Mouse (Mus musculus) small intestine, adult 2 months (tissue): Measurements from ENCODE around the gene St6galnac3.

ENCODE experiments used
- CTCF ChIP-seq: fragments of 200-500 bp; IDR thresholded peaks from 2 replicates; pipeline ENCODE4 v1.5.1; 2012; ENCODE audit warnings: low read depth, mild to moderate bottlenecking, control low read depth, inconsistent platforms, low read length, moderate library complexity, mixed read lengths; ENCODE audit not compliant: insufficient replicate concordance, insufficient read length; ENCODE audit errors: extremely low read depth
- POLR2A ChIP-seq: fragments of 200-500 bp; IDR thresholded peaks from 2 replicates; pipeline ENCODE4 v1.6.1; 2012; ENCODE audit warnings: low read depth, mild to moderate bottlenecking, control low read depth, inconsistent platforms, low read length, moderate library complexity

GRCm38 (mm10) chr3:153511151-153511580 lies 213.8 kb downstream of the St6galnac3 start:
- TF ChIP-seq CTCF = no peak
- TF ChIP-seq POLR2A = no peak
